Mouse (Mus musculus) retina, postnatal 1 day (tissue): ENCODE results near the gene Olfr11.

Experiments
- DNase-seq: peaks from one replicate; pipeline ENCODE4 v3.0.0-alpha.2; 2012

Gene Olfr11

DNA sequence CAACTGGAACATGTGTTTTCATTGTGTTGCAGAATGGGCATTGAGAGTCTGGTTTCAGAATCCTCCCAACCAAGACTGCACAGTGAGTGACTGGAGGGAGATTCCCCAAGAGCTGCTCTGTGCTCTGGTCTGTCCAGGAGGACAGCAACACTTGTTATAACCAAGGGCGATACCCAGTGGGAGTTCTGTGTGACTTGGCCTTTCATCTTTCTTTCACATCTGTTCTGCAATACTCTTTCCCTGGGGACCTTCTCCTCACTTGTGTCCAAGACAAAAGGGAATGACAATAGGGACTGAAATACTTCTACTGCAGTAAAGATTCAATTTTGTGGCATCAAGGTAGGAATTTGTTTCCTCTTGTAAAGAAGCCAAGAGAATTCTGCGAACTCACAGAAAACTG, at the start of gene Olfr11:
Gene Olfr11, minus strand, starts transcription at position 101 of the 400 bp plus-strand sequence.
- DNase-seq, result no peak

DNA sequence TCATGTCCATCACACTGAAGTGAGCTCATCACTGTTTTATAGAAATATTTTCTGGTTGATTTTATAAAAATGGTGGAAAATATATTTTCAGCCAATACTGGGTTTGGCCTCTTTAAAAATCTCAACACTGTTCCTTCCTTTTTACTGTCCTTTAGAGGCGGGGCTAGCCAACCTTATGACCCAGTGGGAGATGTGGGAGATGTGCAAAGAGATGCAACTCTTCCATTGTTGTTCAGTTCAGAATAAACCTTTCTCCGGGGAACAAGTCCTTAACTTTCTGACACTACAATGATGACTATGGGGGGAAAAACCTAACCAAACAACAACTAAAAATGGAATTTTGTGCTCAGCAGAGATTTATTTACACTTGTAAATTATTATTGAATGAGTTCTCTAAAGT, 35.0 kb upstream of the Olfr11 start, which contains the start of gene Olfr1360:
Gene Olfr1360, minus strand, starts transcription at position 101 of the 400 bp plus-strand sequence.
- no peak for DNase-seq

DNA sequence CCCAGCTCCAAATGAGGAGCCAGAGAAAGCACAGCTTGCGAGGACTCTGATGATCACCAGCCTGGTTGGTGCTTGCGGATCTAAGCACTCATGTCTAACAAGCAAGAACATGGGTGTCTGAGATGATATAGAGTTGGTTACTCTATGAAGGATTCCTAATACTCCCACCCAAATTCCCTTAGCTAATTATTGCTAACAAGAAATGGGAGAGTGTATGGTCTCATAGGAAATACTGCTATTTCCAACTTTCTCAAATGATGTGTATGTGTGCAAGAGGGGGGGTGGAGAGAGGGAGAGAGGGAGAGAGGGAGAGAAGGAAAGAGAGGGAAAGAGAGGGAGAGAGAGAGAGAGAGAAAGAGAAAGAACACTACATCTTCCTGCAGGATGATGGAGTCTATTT, 21.0 kb upstream of the Olfr11 start, which contains the start of gene Olfr1361:
Gene Olfr1361, minus strand, starts transcription at position 101 of the 400 bp plus-strand sequence.
- no peak for DNase-seq

DNA sequence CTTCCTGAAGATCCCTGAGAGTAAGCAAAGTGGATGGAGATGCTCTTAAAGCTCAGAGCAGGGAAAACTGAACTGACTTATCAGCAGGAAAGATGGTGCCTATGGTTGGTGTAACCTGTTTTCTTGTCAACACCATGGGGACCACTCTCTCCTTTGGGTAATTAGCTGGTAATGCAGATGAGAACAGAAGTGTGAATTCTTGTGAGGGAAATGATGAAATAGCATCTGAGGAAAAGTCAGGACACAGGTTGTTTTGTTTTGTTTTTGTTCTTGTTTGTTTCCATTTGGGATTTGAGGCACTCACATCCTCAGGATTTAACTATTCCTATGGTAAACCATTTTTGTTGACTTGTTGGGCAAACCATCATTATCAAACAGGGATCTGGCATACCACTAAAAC, 28.4 kb downstream of the Olfr11 start, which contains the start of gene Olfr1362:
Gene Olfr1362, minus strand, starts transcription at position 101 of the 400 bp plus-strand sequence.
- no peak for DNase-seq

DNA sequence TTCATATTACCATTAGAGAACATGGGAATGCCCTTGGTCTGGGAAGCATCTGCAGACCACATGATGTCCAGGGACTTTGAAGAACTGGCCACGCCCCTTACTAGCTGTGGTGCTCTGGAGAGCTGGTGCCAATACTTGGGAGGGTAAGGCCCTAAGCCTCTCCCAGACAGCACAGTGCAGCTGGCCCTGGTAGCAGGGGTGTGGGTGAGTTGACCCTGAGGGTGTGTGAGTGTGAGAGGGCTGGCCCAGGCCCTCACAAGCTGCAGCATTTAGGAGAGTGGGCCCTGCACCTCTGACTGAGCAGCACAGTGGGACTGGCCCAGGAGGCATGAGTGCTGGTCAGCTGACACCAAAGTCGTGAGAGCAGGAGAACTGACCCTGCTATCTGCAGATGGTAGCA, 50.7 kb downstream of the Olfr11 start:
- no peak for DNase-seq
